Mouse (Mus musculus): Measurements from ENCODE around the gene Hs3st3b1.

- no peak for TF ChIP-seq CTCF (IDR thresholded peaks at IDR 0.05)
- TF ChIP-seq EP300 (IDR thresholded peaks at IDR 0.05) = no peak
Observed at GRCm38 (mm10) chr11:63911001-63911400, 11.1 kb downstream of the Hs3st3b1 start.

Measured in lung, postnatal 0 days (tissue).